Comparison of ENCODE assay signal across 9 mouse cellular contexts in genomic region chr3:22308962-22309361, GRCm38 (mm10).
DNase-seq lines count a peak whose midpoint lies in the region; ATAC-seq lines count a peak whose summit lies in the region.
"Had no signal": no experiment of that assay in that cellular context is flagged by ENCODE, and none has a peak within 500 bp of the region (broad histone marks: within the 10 kb centered on the region; RNA-seq: fewer than 3 reads in every experiment).

No protein-coding gene starts in this region.

- no peak overlapping the region for H3K27ac ChIP-seq in limb, embryonic 13.5 days
- H3K27ac ChIP-seq in neural tube, embryonic 11.5 days (ENCODE audit: low read depth, low read length) = no peak overlapping the region
- H3K27ac ChIP-seq: embryonic facial prominence, embryonic 13.5 days had no signal

- H3K27me3 ChIP-seq in limb, embryonic 13.5 days = no peaks in the 10 kb centered on the region
- no peaks in the 10 kb centered on the region for H3K27me3 ChIP-seq in neural tube, embryonic 11.5 days (ENCODE audit: control insufficient read depth, insufficient read depth, low read length)
- H3K27me3 ChIP-seq: embryonic facial prominence, embryonic 13.5 days had no signal

- peak; percentile 48; the same call in 1 of the 2 replicates for ATAC-seq in limb, embryonic 13.5 days (ENCODE audit: low FRiP score, low read depth)
- no peak for ATAC-seq in neural tube, embryonic 11.5 days (ENCODE audit: insufficient read depth, low FRiP score, low TSS enrichment)

- H3K4me1 ChIP-seq in limb, embryonic 13.5 days = no peaks in the 10 kb centered on the region
- H3K4me1 ChIP-seq in neural tube, embryonic 11.5 days (ENCODE audit: control insufficient read depth, insufficient read depth, low read length) = no peaks in the 10 kb centered on the region
- H3K4me1 ChIP-seq: embryonic facial prominence, embryonic 13.5 days had no signal

- no peak overlapping the region for H3K4me3 ChIP-seq in limb, embryonic 13.5 days
- H3K4me3 ChIP-seq in neural tube, embryonic 11.5 days (ENCODE audit: low read depth, low read length) = no peak overlapping the region
- H3K4me3 ChIP-seq: embryonic facial prominence, embryonic 13.5 days had no signal

- 8% methylated on average over 4 of the region's 4 CpGs for WGBS in limb, embryonic 13.5 days
- WGBS in neural tube, embryonic 11.5 days = 20% methylated on average over 4 of the region's 4 CpGs

- H3K9me3 ChIP-seq in limb, embryonic 13.5 days = no peaks in the 10 kb centered on the region
- no peaks in the 10 kb centered on the region for H3K9me3 ChIP-seq in neural tube, embryonic 11.5 days (ENCODE audit: control insufficient read depth, low read length)
- H3K9me3 ChIP-seq: embryonic facial prominence, embryonic 13.5 days had no signal

- H3K36me3 ChIP-seq in limb, embryonic 13.5 days = no peaks in the 10 kb centered on the region
- H3K36me3 ChIP-seq in neural tube, embryonic 11.5 days (ENCODE audit: control insufficient read depth, insufficient read depth, low read length) = no peaks in the 10 kb centered on the region
- H3K36me3 ChIP-seq: embryonic facial prominence, embryonic 13.5 days had no signal

- no peak overlapping the region for H3K4me2 ChIP-seq in limb, embryonic 13.5 days (replicated peaks)
- H3K4me2 ChIP-seq in neural tube, embryonic 11.5 days (ENCODE audit: low read depth) = no peak overlapping the region
- H3K4me2 ChIP-seq: embryonic facial prominence, embryonic 13.5 days had no signal

- H3K9ac ChIP-seq in limb, embryonic 13.5 days = no peak overlapping the region
- no peak overlapping the region for H3K9ac ChIP-seq in neural tube, embryonic 11.5 days (ENCODE audit: low read length)
- H3K9ac ChIP-seq: embryonic facial prominence, embryonic 13.5 days had no signal

- DNase-seq in urinary bladder, adult 18-20 months (ENCODE audit: low spot score in 2 of 2) = peak; percentile 5 to 43
- DNase-seq in urinary bladder, postnatal 10 days (ENCODE audit: low spot score) = no peak
- DNase-seq in cerebellum, adult 9-11 months = peak; percentile 41
- peak; percentile 66 to 70 for DNase-seq in frontal cortex, postnatal 25 days (ENCODE audit: low spot score in 2 of 2)
- DNase-seq in kidney, adult 9 months = peak; percentile 61
- peak; percentile 71 for DNase-seq in neural tube, embryonic 11.5 days (ENCODE audit: low spot score)
- DNase-seq in thymus, adult 18-20 months = peak; percentile 5 to 12
